Mouse (Mus musculus): ENCODE data around the gene Fam173b.

Fam173b gene

DNA sequence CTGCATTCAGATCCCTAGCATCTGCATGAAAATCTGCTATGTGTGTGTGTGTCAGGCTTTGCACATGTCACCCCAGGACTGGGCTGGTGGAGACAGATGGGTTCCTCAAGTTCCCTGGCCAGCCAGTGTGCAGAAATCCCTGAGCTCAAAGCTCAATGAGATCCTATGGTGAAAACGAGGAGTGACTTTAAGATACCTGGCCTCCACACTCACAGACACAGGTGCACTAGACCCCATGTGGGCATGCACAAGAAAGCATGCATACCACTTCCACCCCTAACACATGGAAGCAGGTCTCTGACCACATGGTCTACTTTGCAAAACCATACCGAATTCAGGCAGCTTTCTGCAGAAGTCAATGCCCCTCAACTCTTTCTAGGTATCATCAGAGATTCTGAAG is 13.9 kb upstream of the Fam173b start:
- no peak for DNase-seq

DNA sequence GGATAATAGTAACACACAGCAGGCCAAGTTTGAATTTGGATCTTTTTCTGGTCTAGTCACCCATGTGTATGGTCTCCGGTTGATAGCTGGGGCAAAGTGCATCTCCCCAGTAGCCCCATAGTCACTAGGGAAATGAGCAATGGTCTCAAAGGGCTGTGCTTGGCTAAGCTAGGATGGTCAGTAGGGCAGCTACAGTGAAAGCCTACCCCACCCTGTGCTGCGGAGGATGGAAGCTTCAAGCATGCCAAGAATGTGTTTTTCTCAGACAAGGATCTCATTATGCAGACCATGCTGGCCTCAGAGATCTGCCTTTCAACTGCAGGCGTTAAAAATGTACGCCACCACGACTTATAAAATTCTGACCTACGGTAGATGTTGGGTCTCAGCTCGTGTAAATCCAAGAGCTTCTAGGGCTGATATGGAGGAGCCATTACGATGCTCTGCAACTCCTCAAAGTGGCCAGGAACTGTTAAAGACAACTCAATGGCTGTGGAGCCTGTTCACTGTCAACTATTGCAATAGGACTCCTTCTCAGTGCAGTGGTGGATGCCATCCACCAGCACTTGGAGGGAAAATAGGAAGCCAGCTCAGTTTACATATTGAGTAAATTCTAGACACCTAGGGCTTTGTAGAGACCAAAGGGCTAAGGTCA is 12.5 kb upstream of the Fam173b start:
- DNase-seq: no peak

DNA sequence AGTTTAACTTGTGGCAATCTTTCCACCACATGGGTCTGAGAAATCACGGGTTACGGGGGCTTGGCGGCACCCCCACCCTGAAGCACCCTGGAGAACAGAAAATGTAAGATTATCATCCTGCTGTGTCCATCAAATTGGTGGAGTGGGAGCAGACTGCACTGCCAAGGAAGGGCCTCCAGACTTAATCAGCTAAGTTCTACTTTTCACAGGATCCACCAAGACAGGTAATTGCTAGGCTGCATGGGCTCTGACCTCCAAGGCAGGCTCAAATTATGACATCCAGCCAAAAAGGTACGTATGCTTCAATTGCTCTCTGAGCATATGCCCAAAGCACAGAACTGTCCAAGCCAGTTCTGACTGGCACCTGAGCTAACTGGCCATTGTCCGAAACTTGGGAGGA is 11.5 kb upstream of the Fam173b start:
- no peak for DNase-seq

DNA sequence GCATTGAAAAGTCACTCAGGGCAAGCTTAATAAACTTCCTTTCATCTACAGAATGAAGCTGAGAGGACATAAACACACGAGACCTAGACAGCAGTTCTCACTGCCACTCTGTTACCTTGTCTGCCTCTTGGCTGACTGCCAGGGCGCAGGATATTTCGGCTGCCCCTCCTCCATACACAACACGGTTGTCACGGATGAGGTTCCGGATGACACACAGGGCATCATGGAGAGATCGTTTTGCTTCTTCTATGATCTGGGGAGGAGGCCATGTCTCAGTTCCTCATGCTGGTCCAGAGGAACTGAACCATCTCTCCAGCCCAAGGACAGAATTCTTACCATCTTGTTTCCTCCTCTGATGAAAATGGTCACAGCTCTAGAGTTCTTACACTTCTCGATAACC is 9.1 kb upstream of the Fam173b start:
- DNase-seq: no peak

DNA sequence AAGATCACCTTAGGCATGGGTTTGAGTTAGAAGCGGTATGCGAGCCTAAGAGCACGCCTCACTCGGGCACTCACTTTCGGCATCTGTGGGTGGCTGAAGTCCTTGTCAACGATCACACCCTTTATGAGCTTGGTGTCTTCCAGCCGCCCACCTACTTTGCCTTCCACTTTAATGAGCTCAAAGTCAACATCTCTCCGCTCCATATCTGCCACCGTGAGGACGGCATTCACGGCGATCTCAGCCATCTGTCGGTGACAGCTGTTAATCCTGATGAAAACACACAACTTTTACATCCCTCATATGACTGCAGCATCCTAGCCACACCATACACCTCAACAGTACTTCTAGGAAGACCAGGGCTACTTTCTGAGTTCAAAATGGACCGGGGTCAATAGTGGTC is 7.4 kb upstream of the Fam173b start:
- no peak for DNase-seq

DNA sequence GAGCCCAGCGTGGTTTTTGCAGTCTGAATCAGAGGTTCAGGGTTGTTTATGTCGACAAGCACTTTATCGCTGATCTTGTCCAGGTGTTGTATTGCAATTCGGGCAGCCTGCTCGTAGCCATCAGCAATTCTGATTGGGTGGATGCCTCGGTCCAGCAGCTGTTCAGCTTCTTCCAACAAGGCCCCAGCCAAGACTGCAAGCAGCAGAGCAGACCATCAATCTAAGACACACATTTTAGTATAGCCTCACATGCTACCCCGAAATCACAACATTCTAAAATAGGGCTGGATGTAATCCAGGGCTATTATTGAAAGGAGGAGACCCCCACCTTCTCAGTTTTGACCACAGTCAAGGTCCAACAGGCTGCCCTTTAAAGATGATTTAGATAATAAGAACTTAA is 6.0 kb upstream of the Fam173b start:
- DNase-seq: no peak

DNA sequence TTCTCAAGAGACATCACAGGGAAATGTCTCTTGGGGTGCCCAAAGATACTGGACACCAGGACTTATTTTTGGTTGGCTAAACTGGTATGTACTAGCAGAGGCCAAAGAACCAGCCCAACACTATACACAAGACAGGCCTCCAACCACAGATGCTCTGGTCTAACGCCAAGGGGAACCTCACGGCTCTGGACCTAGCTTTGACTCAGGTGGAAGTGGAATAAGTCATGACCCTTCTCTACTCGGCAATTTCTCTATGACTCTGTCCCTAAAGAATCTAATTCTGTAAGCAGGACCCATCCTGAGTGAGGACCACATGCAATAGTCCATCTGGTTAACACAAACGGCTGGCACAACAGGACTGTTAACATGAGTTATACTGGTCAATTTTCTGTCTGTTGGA is 1.8 kb upstream of the Fam173b start:
- no peak for DNase-seq

DNA sequence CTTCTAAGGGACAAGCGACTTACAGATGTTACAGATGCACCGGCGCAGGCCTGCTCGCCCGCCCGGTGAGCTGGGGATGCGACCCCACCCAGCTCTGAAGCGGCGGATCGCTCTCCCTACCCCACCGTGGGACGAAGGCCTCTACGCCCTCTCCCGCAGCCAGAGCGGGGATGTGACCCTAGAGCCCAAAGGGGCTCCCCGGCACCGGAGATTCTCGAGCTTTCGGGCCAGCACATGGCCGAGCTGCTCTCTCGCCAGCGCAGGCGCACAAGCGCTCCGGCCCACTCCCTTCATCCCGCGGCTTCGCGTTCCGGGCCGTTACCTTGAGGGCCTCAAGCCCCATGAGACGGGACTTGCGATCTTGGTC is 390 bp upstream of the Fam173b start:
- DNase-seq: no peak

DNA sequence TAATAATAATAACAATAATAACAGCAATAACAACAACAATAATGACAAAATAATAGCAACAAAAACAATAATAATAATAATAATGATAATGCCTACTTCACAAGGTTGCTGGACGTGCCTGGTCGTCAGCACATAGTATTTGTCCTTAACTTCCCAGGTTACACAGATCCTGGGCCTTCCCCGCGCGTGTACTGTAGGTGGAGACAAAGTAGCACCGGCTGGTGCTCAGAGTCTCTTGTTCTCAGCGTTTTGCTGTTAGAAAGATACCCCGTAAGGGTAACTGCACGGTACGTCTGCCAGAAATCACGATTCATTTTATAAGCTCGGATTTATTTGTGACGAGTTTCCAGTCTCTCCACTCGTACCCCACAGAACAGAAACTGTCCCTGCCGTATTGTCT is 774 bp downstream of the Fam173b start:
- DNase-seq: peak; percentile 71 to 73

DNA sequence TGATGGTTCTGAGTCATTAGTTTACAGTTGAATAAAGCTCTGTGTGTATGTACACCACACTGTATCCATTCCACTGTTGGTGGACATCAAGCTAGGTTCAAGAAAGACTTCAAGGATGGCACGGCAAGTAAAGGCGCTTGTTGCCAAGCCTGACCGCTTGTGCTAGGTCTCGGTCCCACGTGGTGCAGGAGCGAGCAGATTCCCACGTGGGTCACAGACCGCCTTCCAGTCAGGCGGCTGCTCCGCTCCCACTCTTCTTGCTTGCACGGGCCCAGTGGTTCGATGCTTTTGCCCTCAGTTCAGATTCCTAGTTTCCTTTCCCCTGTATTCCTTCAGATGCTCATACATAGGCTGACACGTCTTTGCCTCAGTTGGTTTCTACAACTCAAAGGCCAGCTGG is 1.5 kb downstream of the Fam173b start:
- DNase-seq: peak; percentile 32 to 35

DNA sequence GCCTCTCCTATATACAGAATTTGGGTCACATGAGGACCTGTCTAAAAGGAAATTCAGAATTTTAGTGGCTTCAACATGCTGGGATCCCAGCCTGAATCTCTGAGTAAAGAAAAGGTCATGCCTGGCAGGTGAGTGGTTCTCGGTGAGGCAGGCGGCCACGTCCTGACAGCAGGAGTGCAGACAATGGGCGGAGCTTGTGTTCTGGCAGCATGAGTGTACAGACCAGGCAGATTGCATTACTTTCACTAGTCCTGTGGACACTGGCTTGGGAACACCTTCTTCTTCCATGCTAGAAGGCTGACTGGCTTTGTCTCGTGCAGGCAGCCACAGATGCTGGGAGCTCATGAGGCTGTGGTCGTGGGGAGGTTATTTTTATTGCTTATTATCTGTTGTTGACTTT is 5.2 kb downstream of the Fam173b start:
- peak; percentile 22 to 24 for DNase-seq

DNA sequence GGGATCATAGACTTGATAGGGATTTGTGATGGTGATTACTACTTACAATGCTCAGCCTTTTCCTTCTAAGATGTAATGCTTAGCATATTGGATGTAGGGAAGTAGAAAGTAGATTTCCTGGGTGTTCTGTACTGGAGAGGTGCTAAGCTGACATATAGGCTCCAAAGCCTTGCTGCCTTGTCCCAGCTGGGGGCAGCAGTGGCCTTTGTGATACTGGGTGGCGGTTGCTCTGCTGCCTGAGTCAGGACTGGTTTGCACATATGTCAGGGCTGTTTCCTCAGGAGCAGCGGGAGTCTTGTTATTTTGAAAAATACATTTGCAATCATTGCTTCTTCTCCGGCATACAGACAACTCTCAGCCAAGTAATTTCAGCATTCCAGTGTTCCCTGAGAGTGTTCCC is 9.4 kb downstream of the Fam173b start:
- DNase-seq: peak; percentile 29 to 32

DNA sequence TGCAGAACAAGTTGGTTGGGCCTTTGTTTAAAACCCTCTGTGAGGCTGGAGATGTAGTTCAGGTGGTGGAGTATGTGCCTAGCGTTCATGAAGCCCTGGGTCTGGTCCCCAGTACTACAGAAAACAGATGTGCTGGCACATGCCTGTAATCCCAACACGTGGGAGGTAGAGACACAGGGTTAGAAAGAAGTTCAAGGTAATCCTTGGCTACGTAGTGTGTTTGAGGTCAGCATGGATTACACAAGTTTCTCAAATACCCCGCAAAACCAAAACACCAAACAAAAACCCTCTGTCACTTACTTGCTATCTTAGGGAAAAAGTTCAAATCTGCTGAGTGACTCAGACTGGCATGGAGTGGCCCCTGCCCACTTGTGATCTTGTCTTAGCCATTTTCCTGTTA is 10.3 kb downstream of the Fam173b start:
- no peak for DNase-seq

DNA sequence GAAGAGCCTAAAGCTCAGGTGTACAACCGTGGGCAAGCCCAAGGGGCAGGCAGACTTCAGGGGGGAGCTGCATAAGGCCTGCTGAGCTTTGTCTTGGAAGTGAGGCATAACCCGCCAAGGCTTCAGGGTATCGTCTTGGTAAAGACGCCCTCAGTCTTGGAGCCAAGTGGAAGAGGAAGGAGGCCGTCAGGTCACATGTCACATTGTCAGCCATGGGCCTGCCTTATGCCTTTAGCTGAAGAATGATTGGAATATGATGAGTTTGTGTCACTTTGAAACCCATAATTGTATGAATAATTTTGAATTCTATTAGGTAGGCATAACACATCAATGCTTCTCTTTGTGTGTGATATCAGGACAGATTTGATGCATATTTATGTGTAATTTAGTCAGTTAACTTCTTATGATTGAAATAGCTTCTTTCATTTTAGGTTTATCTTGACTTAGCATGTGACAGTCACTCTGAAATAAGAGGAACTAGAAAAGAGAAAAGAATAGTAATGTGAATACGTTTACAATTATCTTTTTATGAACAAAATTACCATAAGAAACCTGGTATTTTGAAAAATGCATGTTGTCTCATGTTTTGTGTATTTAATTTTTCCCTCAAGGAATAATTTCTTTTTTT is 12.3 kb downstream of the Fam173b start:
- DNase-seq: no peak

DNA sequence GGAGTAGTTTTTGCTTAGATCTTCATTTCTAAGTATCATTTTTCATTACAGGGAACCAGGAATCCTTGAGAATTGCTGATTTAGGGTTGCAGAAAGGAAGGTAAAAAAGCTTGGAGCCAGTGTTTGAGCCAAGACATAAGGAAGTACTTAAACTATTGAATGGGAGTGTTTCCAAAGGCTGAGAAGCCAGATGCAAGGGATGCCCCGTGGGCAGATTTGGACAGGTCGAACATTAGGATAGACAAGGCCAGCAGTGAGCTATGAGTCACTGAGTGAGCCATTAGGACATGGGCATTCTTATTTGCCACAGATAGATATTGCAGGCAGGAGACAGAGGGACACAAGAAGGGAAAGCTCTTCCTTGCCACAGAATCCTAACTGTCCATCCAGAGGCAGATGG is 13.0 kb downstream of the Fam173b start:
- no peak for DNase-seq

DNA sequence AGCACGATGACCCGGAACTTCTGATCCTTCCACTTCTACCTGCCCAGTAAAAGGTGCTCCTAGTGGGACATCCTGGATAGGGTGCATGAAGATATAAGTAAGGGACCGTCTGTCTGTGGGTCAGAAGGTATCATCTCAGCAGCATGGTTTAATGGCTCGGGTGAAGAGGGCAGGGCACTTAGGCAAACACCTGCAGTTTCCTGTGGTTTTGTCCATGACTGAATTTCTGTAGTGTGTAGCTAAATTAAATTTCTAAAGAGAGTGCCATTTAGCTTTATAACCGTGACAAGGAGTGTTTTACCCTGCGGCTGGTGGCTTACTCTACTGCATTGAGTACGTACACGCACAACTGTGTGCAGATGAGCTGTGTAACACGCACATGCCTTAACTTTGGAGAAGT is 15.6 kb downstream of the Fam173b start:
- no peak for DNase-seq

DNA sequence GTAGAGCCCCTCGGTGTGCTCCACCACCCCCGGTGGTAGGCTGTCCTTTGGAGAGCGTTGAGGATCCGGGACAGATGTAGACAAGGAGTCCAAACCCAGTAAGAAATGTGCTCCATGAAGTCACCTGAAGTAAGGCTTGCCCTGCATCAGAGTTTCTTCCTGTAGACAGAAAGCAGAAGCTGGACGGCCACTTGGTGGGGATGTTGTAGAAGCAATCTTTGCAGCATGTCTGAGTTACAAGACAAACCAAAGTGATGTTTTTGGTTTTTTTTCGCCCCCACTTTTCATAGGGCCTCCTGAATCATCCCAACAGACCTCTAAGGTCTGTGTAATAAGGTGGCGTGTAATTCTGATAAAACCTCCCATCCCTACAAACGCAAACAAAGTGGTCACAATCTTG is 17.9 kb downstream of the Fam173b start:
- no peak for DNase-seq

DNA sequence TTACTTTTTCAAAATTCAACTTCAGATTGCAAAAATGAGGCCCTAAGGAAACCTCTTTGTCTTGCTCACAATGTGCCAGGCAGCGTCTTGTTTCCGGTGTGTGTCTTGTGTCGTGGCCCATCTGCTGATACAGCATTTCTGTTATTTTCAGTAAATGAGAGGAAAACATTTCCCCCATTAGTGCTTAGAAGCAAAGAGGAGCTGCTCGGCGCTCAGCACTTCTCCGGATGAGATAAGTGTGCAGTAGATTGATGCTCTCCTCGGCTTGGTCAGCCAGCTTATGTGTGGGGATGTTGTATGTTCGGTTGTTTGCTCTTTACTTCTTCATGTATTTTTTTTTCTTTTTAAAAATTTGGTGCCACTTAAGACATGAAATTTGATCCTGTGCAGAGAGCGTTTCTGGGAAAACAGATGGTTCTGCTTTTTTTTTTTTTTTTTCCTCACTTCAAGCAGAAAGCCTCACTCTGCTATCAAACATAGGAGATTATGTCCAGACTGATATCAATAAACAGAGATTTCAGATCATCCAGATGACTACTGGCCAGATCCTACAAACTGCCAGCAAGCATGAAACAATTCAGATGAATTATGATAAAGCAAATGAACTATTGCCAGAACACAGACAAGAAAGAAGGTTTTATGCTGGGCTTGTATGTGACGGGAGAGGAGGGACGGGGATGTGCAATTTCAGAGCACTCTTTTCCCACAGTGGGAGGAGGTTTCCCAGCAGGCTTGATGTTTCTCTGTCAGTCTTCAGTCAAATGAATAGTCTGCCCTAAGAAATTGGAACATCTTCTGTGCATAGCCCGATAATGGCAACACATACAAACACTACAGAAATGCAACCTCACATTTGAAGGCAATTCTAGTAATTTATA is 25.9 kb downstream of the Fam173b start:
- no peak for DNase-seq

DNA sequence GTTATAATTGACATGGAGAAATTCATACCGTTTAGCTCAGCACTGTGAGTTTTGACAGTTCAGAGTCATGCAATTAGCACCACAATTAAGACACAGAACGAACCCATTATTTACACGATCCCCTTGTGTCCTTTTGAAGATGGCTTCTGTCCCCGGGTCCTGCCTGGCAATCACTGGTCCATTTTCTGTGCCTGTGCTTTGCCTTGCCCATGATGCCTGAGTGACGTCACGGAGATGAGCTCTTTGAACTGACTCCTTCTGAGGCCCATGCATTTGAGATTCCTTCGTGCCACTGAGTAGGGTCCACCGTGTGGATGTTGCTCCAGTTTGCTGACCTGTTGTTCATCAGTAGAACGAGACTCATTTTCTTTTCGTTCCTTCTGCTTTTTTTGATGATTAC is 26.5 kb downstream of the Fam173b start:
- no peak for DNase-seq

DNA sequence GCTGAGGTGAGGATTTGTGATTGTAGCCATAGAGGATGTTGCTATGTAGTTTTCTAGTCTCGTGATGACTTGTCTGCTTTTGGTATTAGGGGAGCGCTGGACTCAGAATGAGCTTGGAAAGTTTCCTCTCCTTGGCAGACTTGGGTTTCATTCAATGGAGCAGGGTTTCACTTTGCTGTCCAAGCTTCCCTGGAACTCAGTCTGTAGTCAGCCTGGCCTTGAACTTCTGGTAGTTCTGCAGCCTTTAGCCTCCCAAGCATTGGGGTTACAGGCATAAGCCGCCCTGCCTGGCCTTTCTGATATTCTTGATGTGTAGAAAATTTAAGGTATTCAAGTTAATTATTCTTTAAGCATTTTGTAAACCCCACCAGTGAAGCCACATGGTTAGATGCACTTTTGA is 27.9 kb downstream of the Fam173b start:
- no peak for DNase-seq

DNA sequence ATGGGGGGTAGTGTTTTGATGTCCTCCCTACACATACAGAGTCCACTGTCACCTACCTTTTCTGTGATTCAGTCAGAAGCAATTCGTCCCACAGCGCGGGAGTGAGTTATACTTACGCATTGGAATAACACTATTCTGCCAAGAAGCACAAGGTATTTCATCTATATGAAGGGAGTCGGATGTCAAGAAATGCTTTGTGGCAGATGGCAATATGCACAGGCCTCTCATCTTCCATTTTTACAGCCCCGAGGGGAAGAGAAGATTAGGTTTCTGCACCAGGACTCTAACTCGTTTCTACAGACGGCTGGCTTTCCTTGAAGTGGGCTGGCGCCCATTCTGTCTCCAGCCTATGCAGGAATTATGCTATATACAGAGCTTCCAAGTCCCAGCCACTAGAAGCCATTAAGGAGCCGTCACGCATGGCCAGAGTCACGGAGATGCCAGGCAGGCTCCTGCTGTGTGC is 29.8 kb downstream of the Fam173b start:
- DNase-seq: no peak

DNA sequence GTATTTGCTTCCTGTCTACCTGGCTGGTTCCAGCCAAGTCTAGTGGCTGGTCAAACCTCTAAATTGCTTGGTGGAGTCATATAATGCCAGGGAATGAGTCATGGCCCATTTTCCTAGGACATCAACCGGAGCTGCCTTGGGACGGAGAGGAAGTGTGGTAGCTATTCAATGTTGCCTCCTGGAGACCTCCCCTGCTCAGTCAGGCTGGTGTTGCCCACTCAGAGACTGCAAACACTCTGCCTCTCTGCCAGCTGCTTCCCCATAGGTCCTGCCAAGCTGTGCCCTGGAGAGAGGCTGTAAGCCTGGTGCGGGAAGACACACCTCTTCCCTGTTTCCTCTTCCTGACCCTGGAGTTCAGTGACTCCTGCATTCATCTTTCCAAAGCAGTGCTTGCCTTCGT is 30.8 kb downstream of the Fam173b start:
- DNase-seq: no peak

DNA sequence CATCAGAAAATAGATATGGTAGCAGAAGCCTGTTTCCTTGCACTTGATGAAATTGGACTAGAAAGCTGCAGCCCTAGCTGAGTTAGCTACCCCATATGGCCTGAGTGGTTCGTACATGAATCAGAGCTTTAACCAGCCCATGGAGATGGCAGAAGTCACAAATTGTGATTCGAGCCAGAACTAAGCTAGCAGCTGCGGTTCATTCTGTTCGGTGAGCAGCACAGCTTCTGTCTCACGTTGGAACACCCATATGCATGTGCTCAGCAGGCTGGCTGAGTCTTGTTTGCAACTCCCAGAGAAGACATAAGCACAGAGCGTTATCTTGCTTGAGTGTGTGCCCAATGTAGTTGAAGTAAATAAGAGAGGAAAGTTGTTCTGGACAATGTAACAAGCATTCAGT is 32.9 kb downstream of the Fam173b start:
- DNase-seq: no peak

DNA sequence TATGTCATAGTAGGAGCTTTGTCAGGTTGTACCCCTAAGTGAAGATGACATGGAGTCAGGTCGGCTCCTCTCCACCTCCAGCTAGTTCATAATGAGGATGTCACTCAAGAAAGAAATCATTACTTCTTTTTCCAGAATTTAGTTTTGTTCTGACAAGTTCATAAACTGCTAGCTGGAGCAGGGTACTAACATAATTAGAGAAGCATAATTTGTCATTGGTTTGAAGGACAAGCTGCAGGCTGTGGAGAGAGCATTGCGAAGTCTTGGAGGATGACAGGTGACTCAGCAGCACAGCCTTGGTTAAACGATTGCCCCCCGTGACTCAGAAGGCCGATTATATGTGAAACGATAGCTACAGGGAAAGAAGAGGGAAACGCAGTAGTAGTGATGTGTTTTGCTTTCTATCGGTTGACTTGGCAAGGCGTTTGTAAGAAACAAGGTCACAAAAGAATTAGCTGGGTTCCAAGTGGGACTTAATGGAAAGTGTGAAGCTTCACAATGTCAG is 34.5 kb downstream of the Fam173b start:
- no peak for DNase-seq

Data from cerebellum, adult 18-20 months (tissue).